Mouse (Mus musculus) WW6 (cell line): Measurements from ENCODE around the gene Atad2b.
"Not testable (repeated sequence)": the region's sequence is repeated elsewhere in the genome, so short reads cannot be mapped to it uniquely, and the experiment has no call there.

Source experiments
- DNase-seq: peaks from one replicate; pipeline ENCODE4 v3.0.0-alpha.2; 2013; ENCODE audit warnings: low read depth, low spot score

Gene Atad2b

DNA sequence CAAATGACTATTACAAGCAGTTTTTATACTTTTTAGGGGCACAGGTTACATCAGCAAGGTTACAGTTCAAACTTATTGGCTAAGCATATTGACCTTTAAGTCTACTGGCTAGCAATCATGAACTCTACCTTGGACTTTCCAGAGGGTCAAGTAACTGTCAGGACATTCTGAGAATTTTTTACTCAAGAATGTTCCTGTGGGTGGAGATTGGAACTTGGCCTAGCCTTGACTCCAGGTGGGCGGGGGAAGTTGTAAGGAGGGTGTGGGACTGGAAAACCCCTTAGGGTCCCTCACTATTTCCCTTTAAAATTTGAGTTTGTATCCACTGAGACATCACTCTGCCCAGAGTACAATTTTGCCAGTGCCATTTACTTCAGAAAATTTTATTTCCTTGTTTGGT is 6.7 kb upstream of the Atad2b start:
- not testable (repeated sequence) for DNase-seq

DNA sequence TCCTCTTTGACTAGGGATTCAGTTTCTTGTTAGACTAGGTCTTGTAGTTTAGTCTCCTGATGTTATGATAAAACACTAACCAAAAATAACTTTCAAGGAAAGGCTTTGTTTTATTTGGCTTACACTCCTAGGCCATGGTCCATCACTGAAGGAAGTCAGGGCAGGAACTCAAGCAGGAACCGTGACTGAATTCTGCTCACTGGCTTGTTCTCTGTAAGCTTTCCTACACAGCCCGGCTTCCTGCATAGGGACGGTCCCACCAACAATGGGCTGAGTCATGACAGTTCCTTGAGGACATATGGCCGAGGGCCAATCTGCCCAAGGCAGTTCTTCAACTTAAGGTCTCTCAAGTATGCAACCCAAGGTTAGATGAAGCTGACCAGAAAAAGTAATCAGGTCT is 5.4 kb upstream of the Atad2b start:
- no peak for DNase-seq

DNA sequence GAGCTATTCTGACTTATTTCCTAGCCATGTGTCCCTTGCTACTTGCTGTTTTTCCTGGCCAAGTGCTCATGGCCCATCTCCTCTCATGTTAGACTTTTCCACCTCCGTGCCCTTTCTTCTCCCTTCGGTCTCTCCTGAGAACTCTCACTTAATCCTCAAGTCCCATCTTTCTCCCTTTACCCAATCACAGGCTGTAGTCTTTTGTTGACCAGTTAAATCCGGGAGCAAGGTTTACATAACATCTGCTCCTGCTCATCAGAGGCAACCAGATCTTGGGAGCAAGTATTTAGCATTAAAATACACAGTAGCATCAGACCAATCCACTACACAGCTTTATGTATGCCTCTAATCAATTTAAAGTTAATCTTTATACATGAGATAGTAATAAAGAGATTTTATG is 2.7 kb upstream of the Atad2b start:
- no peak for DNase-seq

DNA sequence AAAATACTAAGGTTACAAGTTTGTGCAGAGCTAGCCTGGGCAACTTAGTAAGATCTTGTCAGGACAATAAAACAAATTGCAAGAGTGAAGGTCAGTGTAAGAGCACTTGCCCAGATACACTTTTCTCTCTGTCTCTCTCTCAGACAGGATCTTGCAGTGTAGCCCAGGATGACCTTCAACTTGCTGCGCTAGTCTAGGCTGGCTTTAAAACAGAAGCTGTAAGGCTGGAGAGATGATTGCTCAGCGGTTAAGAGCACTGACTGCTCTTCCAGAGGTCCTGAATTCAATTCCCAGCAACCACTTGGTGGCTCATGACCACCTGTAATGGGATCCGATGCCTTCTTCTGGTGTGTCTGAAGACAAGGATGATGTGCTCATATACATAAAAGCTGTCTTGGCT is 2.2 kb upstream of the Atad2b start:
- DNase-seq, result no peak

DNA sequence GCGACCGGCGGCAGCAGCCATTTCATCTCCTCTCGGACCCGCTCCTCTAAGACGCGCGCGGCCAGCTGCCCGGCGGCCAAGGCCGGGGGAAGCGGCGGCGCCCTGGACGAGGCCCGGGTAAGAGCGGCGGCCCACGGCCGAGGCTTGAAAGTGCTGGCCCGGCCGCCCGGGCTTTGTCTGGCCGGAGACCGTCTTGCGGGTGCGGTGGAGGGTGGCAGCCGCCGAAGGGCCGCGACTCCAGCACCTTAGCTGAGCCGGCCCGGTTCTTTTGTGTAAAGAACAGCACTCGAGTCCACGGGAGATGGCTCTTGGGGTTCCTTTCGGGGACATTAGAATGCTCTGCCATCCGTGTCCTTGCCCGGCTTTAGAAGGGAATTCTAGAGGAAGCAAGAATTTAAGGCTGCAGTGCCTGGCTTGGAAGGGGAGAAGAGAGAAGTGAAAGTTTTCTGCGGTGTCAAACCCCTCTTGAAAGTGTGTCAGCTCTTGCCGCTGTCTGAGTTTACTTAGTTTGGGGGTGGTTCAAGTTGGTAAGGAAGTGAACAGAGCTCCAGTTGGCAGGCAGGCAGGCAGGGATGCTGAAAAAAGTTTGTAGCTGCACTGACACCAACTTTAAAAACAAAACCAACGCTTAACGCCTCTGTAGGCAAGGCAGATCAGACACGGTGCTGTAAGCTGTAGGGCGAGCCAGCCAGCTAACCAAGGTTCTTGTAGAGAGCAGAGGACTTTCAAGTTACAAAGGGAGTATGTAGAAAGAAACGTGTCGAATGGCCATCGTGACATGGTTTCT is 845 bp downstream of the Atad2b start:
- DNase-seq, result no peak

DNA sequence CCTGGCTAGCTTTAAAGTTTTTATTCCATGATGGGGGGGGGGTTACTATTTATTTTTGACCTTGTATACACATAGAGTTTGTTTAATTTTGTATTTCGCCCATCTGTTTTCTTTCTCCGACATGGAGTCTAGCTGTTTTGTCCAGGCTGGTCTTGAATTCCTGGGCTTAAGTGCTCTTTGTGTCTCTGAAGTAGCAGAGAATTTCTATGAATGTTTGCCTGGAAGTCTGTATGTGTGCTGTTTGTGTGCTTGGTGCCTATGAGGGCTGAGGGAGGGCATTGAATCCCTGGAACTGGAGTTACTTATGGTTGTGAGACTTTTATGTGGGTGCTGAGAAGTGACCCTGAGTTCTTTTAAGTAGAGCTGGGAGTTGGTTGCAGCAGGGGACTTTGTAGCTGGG is 11.0 kb downstream of the Atad2b start:
- DNase-seq, result no peak

DNA sequence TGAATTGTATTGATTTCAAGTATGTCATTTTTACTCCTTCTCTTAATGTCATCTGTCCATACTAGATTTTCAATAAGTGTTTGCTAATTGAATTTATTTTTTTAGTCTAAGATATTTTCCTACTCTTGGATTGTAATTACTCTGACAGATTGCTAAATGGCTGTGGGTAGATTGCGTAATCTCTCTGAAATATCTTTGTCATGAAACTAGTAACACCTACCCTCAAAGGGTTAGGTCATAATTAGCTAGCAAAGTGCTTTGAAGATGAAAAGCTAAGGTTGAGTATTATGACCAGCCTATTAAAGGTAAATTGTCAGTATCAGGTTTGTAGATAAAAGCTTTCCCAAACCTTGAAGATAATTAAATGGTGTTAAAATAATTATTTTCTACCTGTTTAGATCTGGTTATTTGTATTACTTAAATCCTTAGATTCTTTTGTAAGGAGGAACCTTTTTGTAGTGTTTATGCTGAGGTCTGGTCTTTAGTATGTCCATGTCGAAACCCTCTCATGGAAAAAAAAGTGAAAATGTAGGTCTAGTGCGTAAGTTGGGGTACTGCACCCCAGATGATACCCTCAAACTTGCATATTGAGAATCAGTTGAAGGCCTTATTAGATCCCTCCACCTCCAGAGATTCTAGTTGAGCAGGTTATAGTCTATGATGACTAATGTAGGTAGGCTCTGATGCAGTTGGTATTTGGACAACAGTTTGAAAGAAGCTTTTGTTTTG is 13.8 kb downstream of the Atad2b start:
- DNase-seq, result no peak

DNA sequence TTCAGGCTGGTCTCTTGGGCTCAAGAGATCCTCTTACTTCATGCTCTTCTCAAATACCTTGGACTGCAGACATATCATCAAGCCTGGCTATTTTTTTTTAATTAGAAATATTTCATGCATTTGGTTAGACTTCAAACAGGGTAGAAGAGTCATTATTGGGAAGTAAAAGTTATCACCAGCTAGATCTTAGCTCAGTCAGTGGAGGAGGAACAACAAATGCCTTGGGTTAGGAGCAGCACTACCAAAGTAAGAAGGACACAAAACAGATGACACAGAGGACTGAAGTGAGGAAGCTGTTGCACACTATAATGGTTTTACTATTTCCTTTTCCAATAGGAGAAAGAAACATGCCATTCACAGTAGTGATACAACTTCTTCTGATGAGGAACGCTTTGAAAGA is 35.1 kb downstream of the Atad2b start:
- DNase-seq, result no peak

- no peak for DNase-seq
Observed at GRCm38 (mm10) chr12:4953156-4953555, 36.0 kb downstream of the Atad2b start.

GRCm38 (mm10) chr12:4972939-4973338 is 55.8 kb downstream of the Atad2b start:
- DNase-seq, result peak; percentile 16

- no peak for DNase-seq
Observed at GRCm38 (mm10) chr12:4978324-4978723, 61.2 kb downstream of the Atad2b start.

- DNase-seq, result no peak
Observed at GRCm38 (mm10) chr12:4996981-4997380, 79.8 kb downstream of the Atad2b start.

DNA sequence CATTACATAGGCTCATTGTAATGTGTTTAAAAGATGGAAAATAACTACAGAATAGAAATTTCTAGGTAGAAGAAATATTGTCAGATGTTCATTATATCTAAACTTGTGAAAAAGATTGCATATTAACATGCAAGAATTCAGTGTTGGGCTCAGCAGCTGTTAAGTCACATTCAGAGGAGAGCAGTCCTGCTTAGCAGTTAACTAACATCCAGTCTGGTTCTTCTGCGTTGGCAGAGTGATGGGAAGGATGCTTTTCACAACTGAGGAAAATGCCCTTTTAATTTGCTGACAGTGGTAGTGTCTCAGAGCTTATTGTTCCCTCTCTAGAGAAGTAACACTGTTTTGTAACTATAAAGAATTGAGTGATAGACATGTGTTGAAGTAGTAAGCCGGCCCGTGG is 88.2 kb downstream of the Atad2b start:
- DNase-seq, result no peak

- peak; percentile 16 for DNase-seq
Observed at GRCm38 (mm10) chr12:5005776-5006175, 88.6 kb downstream of the Atad2b start.

GRCm38 (mm10) chr12:5008638-5009037 is 91.5 kb downstream of the Atad2b start:
- DNase-seq, result not testable (repeated sequence)

DNA sequence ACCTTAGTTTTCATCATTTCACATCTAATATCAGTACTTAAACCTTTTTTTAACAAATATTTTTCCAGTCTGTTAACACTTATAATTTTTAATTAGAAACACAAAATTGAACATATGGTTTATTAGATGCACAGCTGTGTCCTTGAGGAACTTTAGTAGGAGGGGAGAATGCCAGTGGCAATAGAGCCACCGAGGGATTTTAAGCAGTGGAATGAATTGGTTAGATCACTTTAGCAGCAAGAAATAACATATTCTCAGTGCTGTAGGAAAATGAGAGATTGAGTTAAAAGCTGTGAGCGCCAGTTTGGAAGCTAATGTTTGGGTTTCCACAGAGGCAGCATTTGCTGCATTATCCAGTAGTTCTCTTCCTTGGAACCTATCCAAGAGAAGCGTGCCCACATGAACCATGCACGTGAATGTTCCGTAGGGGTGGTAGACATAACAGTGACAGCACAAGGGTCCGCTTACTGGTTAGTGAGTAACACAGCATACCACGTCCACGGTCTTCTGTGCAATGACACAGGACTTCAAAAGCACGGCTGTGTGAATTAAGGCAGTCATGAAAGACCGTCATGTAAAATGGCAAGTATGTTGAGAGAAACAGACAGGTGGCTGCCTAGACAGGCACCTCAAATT is 108.2 kb downstream of the Atad2b start:
- DNase-seq, result no peak

GRCm38 (mm10) chr12:5029035-5029434 is 111.9 kb downstream of the Atad2b start:
- no peak for DNase-seq

GRCm38 (mm10) chr12:5038008-5038407 is 120.9 kb downstream of the Atad2b start:
- no peak for DNase-seq

- DNase-seq, result peak; percentile 16
Observed at GRCm38 (mm10) chr12:5044141-5044540, 127.0 kb downstream of the Atad2b start.

DNA sequence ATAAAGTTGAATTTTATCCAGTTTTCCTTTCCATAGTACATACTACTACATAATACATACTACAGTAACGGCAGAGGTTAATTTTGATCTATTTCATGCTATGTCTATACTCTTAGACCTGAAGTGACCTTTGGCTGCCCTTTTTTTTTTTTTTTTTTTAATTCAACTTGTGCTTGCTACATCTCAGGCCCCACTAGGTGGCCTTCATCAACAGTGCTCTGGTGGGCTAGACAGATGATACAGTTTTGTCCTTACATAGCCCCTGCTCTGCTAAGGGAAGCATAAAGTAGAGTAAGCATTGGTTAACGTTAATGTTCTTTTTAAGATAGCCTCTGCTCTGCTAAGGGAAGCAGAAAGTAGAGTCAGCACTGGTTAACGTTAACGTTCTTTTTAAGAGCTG is 131.0 kb downstream of the Atad2b start:
- DNase-seq, result no peak

- DNase-seq, result peak; percentile 36
Observed at GRCm38 (mm10) chr12:5067590-5067989, 150.4 kb downstream of the Atad2b start.

DNA sequence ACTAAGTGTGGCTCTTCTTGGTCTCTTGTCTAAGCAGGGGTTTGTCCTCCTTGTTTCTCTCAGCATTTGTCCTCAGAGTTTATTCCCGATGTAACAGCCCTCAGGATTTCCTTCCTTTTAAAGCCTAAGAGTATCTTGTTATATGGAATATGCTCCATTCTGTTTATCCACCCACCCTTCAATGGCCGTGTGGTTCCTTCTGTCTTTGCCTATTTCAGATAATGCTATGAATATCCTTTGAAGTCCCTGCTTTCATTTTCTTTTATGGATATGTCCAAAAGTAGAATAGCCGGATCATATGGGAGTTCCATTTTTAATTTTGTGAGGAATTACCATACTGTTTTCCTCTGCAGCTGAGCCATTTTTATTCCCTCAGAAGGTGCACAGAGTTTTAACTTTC is 153.0 kb downstream of the Atad2b start:
- no peak for DNase-seq

DNA sequence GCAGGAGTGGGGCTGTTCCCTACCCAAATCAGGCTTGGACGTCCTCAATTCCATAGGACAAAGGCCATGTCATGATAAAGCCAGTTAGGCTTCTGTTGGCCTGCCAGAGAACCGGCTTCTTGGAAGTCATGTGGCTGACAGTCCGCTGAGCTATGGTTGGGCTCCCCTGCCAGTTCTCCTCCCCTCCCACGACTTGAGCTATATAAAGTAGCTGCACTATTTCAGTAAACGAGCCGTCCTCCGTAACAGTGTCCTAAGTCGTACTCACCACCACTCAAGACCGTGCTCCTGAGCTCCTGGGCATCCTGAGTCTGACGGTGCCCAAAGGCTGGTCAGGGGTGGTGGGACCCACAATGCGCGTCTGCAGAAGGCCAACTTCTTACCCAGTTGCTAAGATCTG is 156.0 kb downstream of the Atad2b start:
- DNase-seq, result no peak
